Mouse (Mus musculus): ENCODE data around the gene Zfp597. TPM values are rescaled to one million over a fixed set of nuclear protein-coding genes. Genes with fewer than 3 reads are reported as not detected.

Zfp597 gene
- polyA plus RNA-seq, 1 experiment: 1.7 TPM

GRCm38 (mm10) chr16:3891621-3892295 lies 7.4 kb upstream of the Zfp597 start:
- peaks cover 34% of the 10 kb centered on the region for H3K79me2 ChIP-seq (ENCODE audit: control insufficient read depth, insufficient read depth)
- H3ac ChIP-seq (ENCODE audit: control insufficient read depth, insufficient read length): no peak overlapping the region
- H3K4me3 ChIP-seq: no peak overlapping the region
- peaks cover 7% of the 10 kb centered on the region for H3K36me3 ChIP-seq (ENCODE audit: control insufficient read depth, insufficient read depth)
- H3K4me2 ChIP-seq (ENCODE audit: low read depth): no peak overlapping the region
- TF ChIP-seq MYOG (IDR thresholded peaks at IDR 0.05; ENCODE audit: control insufficient read depth in 1 of 3, insufficient read depth in 1 of 3, insufficient read length in 2 of 3, low read depth in 2 of 3) (no peak), TCF3 (IDR thresholded peaks at IDR 0.05; ENCODE audit: insufficient read length, low read depth) (no peak), POLR2A (IDR thresholded peaks at IDR 0.05; ENCODE audit: insufficient read length, low read depth) (no peak), MYOD1 (IDR thresholded peaks at IDR 0.05; ENCODE audit: control insufficient read depth in 1 of 3, insufficient read length in 2 of 3, low read depth in 2 of 3) (no peak), USF1 (IDR thresholded peaks at IDR 0.05; ENCODE audit: low read depth) (no peak), POLR2AphosphoS2 (IDR thresholded peaks at IDR 0.05; ENCODE audit: insufficient read length, low read depth) (no peak), CEBPB (IDR thresholded peaks at IDR 0.05; ENCODE audit: insufficient read depth, poor library complexity, severe bottlenecking) (no peak), SRF (IDR thresholded peaks at IDR 0.05; ENCODE audit: control insufficient read depth, insufficient read length, low read depth) (no peak), E2F4 (IDR thresholded peaks at IDR 0.05; ENCODE audit: insufficient read depth) (no peak), MAX (IDR thresholded peaks at IDR 0.05; ENCODE audit: low read depth) (no peak), TCF12 (IDR thresholded peaks at IDR 0.05; ENCODE audit: insufficient read depth, poor library complexity, severe bottlenecking) (no peak), REST (IDR thresholded peaks at IDR 0.05; ENCODE audit: insufficient read depth, insufficient read length) (no peak)
- no peaks in the 10 kb centered on the region for H3K27me3 ChIP-seq (ENCODE audit: control insufficient read depth, insufficient read depth, insufficient read length)

- Histone ChIP-seq H3K4me3 (peak overlapping the region; percentile 75), H3K27me3 (ENCODE audit: control insufficient read depth, insufficient read depth, insufficient read length) (no peaks in the 10 kb centered on the region), H3K4me2 (ENCODE audit: low read depth) (peak overlapping the region; percentile 87), H3K36me3 (ENCODE audit: control insufficient read depth, insufficient read depth) (no peaks in the 10 kb centered on the region), H3ac (ENCODE audit: control insufficient read depth, insufficient read length) (peak overlapping the region; percentile 66), H3K79me2 (ENCODE audit: control insufficient read depth, insufficient read depth) (peaks cover 58% of the 10 kb centered on the region)
- TF ChIP-seq TCF12 (IDR thresholded peaks at IDR 0.05; ENCODE audit: insufficient read depth, poor library complexity, severe bottlenecking) (no peak), MYOD1 (IDR thresholded peaks at IDR 0.05; ENCODE audit: control insufficient read depth in 1 of 3, insufficient read length in 2 of 3, low read depth in 2 of 3) (no peak), USF1 (IDR thresholded peaks at IDR 0.05; ENCODE audit: low read depth) (no peak), E2F4 (IDR thresholded peaks at IDR 0.05; ENCODE audit: insufficient read depth) (no peak), MYOG (IDR thresholded peaks at IDR 0.05; ENCODE audit: control insufficient read depth in 1 of 3, insufficient read depth in 1 of 3, insufficient read length in 2 of 3, low read depth in 2 of 3) (no peak), POLR2AphosphoS2 (IDR thresholded peaks at IDR 0.05; ENCODE audit: insufficient read length, low read depth) (no peak), MAX (IDR thresholded peaks at IDR 0.05; ENCODE audit: low read depth) (no peak), SRF (IDR thresholded peaks at IDR 0.05; ENCODE audit: control insufficient read depth, insufficient read length, low read depth) (no peak), POLR2A (IDR thresholded peaks at IDR 0.05; ENCODE audit: insufficient read length, low read depth) (no peak), REST (IDR thresholded peaks at IDR 0.05; ENCODE audit: insufficient read depth, insufficient read length) (no peak), TCF3 (IDR thresholded peaks at IDR 0.05; ENCODE audit: insufficient read length, low read depth) (no peak), CEBPB (IDR thresholded peaks at IDR 0.05; ENCODE audit: insufficient read depth, poor library complexity, severe bottlenecking) (no peak)
These were observed 807 bp upstream of the Zfp597 start for GRCm38 (mm10) chr16:3885065-3885670.

GRCm38 (mm10) chr16:3876346-3876745 lies 8.0 kb downstream of the Zfp597 start:
- Histone ChIP-seq H3K4me2 (ENCODE audit: low read depth) (no peak overlapping the region), H3K27me3 (ENCODE audit: control insufficient read depth, insufficient read depth, insufficient read length) (no peaks in the 10 kb centered on the region), H3ac (ENCODE audit: control insufficient read depth, insufficient read length) (no peak overlapping the region), H3K79me2 (ENCODE audit: control insufficient read depth, insufficient read depth) (peaks cover 7% of the 10 kb centered on the region), H3K36me3 (ENCODE audit: control insufficient read depth, insufficient read depth) (peaks cover 12% of the 10 kb centered on the region), H3K4me3 (no peak overlapping the region)
- no peak for TF ChIP-seq TCF3 (IDR thresholded peaks at IDR 0.05; ENCODE audit: insufficient read length, low read depth)
- TF ChIP-seq REST (IDR thresholded peaks at IDR 0.05; ENCODE audit: insufficient read depth, insufficient read length): no peak
- no peak for TF ChIP-seq SRF (IDR thresholded peaks at IDR 0.05; ENCODE audit: control insufficient read depth, insufficient read length, low read depth)
- no peak for TF ChIP-seq CEBPB (IDR thresholded peaks at IDR 0.05; ENCODE audit: insufficient read depth, poor library complexity, severe bottlenecking)
- no peak for TF ChIP-seq MYOG (IDR thresholded peaks at IDR 0.05; ENCODE audit: control insufficient read depth in 1 of 3, insufficient read depth in 1 of 3, insufficient read length in 2 of 3, low read depth in 2 of 3)
- no peak for TF ChIP-seq USF1 (IDR thresholded peaks at IDR 0.05; ENCODE audit: low read depth)
- TF ChIP-seq TCF12 (IDR thresholded peaks at IDR 0.05; ENCODE audit: insufficient read depth, poor library complexity, severe bottlenecking): no peak
- TF ChIP-seq MYOD1 (IDR thresholded peaks at IDR 0.05; ENCODE audit: control insufficient read depth in 1 of 3, insufficient read length in 2 of 3, low read depth in 2 of 3): no peak
- TF ChIP-seq E2F4 (IDR thresholded peaks at IDR 0.05; ENCODE audit: insufficient read depth): no peak
- TF ChIP-seq POLR2AphosphoS2 (IDR thresholded peaks at IDR 0.05; ENCODE audit: insufficient read length, low read depth): no peak
- no peak for TF ChIP-seq POLR2A (IDR thresholded peaks at IDR 0.05; ENCODE audit: insufficient read length, low read depth)
- no peak for TF ChIP-seq MAX (IDR thresholded peaks at IDR 0.05; ENCODE audit: low read depth)

GRCm38 (mm10) chr16:3872216-3873047 lies 11.9 kb downstream of the Zfp597 start, which contains the start of gene Naa60:
Naa60 (plus strand) TSS chr16:3872375.
- peak within 1 kb of the TSS; percentile 29 for H3K4me3 ChIP-seq
- H3K36me3 ChIP-seq (ENCODE audit: control insufficient read depth, insufficient read depth): peaks cover 13% of the 10 kb centered on the region
- H3ac ChIP-seq (ENCODE audit: control insufficient read depth, insufficient read length): no peak within 1 kb of the TSS
- H3K27me3 ChIP-seq (ENCODE audit: control insufficient read depth, insufficient read depth, insufficient read length): no peaks in the 10 kb centered on the region
- no peaks in the 10 kb centered on the region for H3K79me2 ChIP-seq (ENCODE audit: control insufficient read depth, insufficient read depth)
- H3K4me2 ChIP-seq (ENCODE audit: low read depth): peak within 1 kb of the TSS; percentile 87
- TF ChIP-seq POLR2AphosphoS2 (IDR thresholded peaks at IDR 0.05; ENCODE audit: insufficient read length, low read depth) (peak; percentile 53), TCF12 (IDR thresholded peaks at IDR 0.05; ENCODE audit: insufficient read depth, poor library complexity, severe bottlenecking) (no peak), POLR2A (IDR thresholded peaks at IDR 0.05; ENCODE audit: insufficient read length, low read depth) (peak; percentile 43)

Data from myocyte (in vitro differentiated cells).